Mouse (Mus musculus) brain, embryonic 14.5 days (tissue): ENCODE results near the gene Polr3gl.

ENCODE experiments used
- CTCF ChIP-seq: fragments of 200-500 bp; IDR thresholded peaks from 2 replicates; pipeline ENCODE4 v1.5.1; 2012; ENCODE audit warnings: inconsistent platforms, mild to moderate bottlenecking, moderate library complexity, borderline replicate concordance; ENCODE audit not compliant: insufficient read depth, insufficient read length; ENCODE audit errors: extremely low read depth
- POLR2A ChIP-seq: fragments of 200-500 bp; IDR thresholded peaks from 2 replicates; pipeline ENCODE4 v1.6.1; 2012; ENCODE audit warnings: mild to moderate bottlenecking, inconsistent platforms, borderline replicate concordance; ENCODE audit not compliant: poor library complexity, insufficient read depth, insufficient read length, severe bottlenecking; ENCODE audit errors: extremely low read depth

DNA sequence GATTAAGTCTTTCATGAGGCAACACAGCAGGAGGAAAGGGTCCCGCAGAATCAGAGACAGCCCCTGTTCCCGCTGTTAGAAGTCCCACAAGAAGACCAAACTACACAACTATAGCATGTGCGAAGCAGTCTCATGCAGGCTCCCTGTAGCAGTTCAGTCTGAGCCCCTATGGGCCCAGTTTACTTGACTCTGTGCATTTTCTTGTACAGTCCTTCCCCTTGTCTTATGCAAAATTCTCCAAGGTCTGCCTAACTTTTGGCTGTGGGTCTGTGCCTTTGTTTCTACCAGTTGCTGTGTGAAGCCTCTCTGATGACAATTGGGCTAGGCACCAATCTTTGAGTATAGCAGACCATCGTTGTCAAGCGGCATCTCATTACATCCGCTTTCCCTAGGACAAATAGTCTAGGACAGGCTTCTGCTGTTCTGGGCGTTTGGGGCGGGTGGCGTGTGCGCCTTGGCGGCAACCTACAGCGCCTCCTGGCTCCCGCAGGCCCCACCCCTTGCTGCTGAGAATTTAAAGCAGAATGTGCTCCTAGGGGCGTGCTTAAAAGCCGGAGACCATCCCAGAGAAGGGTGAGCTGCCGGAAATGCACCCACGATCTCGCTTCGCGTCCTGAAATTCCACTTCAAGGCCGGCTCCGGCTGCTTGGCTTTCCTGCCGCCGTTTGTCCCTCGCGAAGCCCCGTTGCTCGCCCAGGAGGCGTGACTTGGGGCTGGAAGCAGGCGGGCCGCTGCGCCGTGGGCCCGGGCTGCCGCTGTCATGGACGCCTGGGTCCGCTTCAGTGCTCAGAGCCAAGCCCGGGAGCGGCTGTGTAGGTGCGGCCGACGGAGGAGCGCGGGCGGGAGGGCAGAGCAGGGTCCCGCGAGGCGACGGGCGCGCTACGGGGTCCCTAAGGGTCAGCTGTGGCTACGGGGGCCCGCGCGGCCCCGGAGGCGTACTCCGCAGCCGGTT is 41.2 kb upstream of the Polr3gl start, which contains the start of the genes Pex11b and Gm42957:
- peak; percentile 18; the same call in 1 of the 2 replicates for TF ChIP-seq CTCF
- peak; percentile 48 for TF ChIP-seq POLR2A
